Mouse (Mus musculus) gastrocnemius, postnatal 25 days (tissue): Measurements from ENCODE around the gene Kansl1l. TPM values are rescaled to one million over a fixed set of nuclear protein-coding genes. Genes with fewer than 3 reads are reported as not detected.

Experiments used
- DNase-seq: peaks from one replicate; pipeline ENCODE4 v3.0.0; 2022
- long read RNA-seq, 2 experiments: library from polyadenylated mRNA; stranded (forward); transcript quantifications; one replicate each; pipeline ENCODE4 v2.0.0; 2021
- total RNA-seq, 2 experiments: library from RNA; stranded (reverse); gene quantifications; 1 replicate in 1 of 2; 2 replicates in 1 of 2; pipeline ENCODE4 v1.2.3; 2021

Gene Kansl1l
- 10 to 100 TPM; 17.1 to 17.6 TPM for total RNA-seq
- long read RNA-seq, experiment 1, partial matches to known transcripts = 0 of 8 reads
- long read RNA-seq, experiment 1, other reads (novel, unspliced or antisense) = 8 of 8 reads
- long read RNA-seq, experiment 2, partial matches to known transcripts = 0 of 6 reads
- long read RNA-seq, experiment 2, other reads (novel, unspliced or antisense) = 6 of 6 reads

DNA sequence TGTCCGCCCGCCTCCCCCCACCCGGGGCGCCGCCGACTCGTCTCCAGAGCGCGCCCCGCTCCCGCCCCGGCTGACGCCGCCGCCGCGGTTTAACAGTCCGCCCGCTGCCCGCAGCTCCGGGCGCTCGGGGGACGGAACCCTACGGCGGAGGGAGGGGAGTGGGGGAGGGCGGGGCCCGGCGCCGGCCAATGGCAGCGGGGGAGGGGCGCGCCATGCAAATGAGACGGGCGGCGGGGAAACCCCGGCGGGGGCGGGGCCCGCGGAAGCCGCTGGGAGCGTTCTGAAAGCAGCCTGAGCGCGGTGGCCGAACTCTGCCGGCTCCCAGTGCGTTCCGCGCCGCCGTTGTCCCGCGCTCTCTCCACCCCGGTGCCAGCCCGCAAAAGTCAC is at the start of gene Kansl1l:
Gene Kansl1l, minus strand, starts transcription at position 110 of the 387 bp plus-strand sequence.
- peak; percentile 96 for DNase-seq

DNA sequence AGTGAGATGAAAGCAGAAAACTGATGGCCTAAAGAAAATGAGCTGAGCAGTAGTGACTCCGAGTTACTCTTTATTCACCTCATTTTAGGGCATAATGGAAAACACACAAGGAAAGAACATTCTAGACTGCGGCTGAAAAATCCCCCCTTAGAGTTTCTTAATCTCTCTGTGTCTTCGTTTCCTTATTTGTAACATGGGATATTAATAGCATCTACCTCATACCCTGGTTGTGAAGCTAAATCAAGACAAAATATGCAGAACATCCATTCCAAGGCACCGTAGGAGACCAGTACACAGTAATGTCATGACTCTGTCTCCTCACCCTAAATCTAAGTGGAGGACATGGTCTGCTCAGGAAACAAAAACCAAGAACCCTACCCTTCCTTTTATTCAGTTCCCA is 48.3 kb upstream of the Kansl1l start:
- no peak for DNase-seq

DNA sequence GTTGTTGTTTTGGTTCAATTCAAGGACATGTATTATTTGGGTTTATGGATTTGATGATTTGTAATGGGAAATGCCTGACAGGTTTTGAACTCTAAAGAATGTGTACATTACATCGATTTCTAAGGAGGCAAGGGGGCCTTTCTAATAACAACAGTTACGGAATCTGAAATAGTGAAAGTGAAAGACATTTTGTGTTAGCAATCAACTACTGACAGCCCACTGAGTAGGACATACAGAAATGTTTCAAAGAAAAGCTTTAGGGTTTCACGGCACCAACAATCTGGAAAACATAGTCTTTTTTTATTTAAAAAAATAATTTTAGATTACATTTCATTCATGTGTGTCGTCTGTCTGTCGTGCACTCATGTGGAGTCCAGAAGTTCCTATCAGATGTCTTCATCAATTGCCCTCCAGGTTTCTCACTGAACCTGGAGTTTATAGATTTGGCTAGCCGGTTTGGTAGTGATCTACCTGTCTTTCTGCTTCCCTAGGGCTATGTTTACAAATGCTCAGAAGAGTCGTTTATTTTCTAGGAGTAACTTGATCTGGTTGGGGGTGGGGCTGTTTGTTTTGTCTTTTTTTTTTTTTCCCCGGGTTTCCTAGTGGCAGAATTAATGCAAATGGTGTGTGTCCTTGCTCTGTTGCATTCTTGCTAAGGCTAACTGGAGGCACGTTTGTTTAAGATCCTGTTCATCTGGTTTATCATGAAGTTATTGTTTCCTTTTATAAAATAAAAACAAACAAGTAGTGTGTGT is 46.6 kb upstream of the Kansl1l start:
- no peak for DNase-seq

DNA sequence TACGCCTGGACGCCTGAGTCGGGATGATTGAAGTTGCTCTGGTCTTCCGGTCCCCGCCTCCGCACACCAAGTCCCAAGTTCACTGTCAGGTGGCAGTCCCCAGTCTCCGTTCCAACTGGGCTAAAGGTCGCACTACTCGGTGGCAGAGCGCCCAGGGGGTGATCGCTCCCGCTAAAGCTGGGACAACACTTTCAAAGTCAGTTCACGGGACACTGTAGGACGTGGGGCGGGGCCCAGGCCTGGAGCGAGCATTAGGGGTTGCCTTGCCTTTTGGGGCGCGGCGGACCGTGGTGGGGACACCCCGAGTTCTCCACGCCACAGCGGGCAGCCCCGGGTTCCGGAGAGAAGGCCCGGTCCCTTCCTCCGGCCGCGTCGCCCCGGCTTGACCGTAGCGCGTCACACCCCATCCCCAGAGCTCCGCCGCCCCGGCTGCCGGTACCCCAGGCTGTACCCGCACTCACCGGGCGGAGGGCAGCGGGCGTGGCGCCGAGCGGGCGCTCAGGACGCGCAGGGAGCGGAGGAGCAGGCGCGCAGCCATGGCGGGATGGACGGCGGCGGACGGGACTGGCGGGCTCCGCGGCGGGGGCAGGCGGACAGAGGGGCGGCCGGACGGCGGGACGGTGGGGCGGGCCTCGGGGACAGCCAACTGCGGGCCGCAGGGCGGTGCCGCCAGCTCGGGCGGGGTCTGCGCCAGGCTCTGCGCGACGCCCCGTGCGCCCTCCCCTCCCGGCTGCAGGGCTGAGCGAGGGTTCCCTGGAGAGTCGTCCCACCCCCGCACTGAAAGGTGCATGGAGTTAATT is 45.5 kb upstream of the Kansl1l start, which contains the start of gene Acadl:
Gene Acadl, minus strand, starts transcription at position 566 of the 800 bp plus-strand sequence.
- peak; percentile 92 for DNase-seq

DNA sequence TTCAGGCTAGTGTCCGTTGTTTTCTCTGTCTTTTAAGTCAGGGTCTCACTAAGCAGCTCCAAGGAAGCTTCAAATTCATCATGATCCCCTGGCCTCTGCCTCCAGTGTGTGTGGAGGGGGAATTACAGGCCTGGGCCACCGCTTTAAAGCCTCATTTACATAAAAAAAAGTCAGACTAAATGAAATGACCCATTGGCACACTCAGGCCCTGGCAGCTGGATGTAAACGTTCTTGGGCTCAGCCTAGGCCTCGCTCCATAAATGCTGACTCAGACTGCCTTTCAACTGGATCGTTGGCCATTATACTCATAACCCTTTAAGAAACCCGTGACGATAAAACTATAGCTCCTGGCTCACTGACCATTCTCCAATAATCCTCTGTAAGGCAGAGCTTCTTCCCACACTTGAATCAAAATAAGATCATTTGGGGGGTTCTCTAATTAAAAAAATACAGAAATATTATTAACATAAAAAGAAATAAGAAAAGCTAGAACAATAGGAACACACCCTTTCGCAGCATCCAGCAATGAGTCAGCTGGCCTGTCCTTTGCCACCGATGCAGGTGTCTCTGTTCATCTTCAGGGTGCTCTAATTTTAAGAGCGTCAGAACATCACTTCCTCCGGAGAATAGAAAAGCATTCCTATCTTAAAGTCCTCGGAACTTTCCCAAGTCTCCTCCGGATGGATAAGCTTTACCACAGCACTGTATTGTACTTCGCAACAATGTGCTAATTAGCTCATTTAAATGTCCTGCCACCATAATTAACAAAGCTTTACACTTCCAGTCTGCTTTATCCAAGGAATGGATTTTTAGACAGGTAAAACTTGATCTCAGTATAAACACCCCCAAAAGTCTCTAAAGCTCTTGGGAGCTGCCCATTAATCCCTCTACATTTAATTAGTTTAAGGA is 44.7 kb upstream of the Kansl1l start:
- DNase-seq = no peak

DNA sequence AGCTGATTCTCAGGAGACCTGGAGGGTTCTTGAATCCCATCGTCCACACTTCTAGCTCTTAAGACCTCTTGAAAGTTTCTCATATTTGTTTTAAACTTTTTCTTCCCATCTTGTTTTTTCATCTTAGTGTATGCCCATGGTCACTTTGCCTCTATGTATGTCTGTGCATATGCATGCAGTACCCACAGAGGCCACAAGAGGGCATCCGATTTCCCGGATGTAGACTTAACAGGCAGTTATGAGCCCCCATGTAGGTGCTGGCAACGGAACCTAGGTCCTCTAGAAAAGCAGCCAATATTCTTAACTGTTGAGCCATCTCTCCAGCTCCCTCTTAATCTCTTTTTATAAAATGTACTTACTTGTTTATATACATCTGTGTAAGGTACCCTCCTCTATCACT is 30.1 kb upstream of the Kansl1l start:
- no peak for DNase-seq

DNA sequence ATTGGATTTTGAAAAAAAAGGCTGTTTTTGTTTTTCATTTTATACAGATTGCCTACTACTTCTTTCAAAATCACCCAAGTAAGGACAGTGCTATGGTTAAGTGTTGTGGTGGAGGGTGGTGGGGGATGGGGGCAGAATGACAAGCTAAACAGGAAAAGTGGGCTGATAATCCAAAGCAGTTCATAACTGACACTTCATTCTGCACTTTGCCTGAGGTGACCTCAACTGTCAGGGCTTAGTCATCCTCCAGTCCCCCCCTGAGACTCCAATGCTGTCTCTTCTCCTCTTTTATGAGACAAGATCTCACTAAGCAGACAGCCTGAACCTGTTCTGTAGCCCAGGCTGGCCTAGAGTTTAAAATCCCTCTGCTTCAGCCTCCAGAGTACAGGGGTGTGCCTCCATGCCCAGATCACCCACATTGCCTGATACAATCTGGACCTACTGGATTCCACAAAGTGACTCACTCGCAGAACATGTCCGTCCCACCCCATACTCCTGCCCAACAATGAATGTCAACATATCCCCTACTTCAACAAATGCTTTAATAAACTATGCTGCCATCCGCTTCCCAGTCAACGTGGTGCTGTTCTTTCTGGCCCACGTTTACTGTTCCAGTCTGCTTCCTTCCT is 28.4 kb upstream of the Kansl1l start:
- no peak for DNase-seq

DNA sequence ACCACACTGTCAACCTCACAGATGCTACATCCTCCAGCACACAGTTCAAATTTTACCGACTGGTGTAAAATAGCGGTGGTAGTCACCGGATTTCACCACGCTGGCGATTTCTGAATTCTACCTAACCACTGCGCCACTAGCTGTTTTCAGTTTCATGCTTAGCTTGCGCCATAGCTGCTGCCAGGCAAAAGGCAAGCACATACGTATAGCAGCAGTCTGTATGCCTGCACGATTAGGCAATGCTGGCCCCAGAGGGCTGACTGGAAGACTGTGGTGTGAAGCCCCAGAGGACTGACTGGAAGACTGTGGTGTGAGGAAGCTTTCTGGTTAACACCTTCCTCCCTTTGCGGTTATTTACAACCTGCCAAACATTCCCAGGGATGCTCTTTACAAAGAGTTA is 24.6 kb upstream of the Kansl1l start:
- DNase-seq = no peak

DNA sequence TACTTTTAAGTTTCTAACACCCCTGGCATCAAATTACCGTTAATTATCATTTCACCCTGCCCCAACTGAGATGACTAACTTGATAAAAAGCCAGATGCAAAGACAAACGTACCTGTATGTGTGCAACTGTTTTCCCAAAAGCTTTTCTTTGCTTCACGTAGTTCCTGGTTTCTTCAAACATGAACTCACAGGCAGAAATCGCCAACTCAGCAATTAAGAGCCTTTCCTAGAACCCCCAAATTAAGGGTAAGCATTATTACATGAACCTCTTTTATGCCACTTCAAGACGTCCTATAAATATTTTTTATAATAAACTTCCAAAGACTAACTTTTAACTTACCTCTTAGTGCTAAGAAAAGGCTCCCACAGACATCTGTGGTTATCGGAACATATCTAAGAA is 24.1 kb upstream of the Kansl1l start:
- no peak for DNase-seq

DNA sequence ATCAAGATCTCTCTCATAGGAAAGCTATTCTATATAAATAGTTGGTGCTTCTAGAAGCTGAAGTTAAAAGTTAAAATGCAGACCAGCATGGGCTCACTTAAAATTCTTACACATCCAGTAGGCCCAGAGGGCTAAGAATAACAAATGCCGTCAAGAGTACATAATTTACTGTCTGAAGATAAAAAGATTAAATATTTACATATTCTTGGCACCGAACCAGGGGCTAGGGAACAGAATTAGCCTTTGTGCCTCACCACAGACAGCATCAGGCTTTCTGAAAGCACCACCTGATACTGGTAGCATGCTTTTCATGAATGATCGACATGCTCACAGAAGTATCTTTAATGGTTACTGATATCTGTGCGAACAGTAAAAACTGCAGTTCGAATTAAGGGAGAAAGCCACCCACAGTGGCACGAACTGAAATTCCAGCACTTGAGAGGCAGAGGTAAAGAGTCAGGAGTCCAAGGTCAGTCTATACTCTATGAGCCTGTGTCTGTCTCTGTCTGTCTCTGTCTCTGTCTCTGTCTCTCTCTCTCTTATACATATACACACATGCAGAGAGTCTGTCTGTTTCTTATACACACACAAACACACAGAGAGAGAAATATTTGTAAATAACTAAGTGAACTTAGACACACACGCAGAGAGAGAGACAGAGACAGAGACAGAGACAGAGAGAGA is 22.5 kb upstream of the Kansl1l start:
- DNase-seq = no peak

DNA sequence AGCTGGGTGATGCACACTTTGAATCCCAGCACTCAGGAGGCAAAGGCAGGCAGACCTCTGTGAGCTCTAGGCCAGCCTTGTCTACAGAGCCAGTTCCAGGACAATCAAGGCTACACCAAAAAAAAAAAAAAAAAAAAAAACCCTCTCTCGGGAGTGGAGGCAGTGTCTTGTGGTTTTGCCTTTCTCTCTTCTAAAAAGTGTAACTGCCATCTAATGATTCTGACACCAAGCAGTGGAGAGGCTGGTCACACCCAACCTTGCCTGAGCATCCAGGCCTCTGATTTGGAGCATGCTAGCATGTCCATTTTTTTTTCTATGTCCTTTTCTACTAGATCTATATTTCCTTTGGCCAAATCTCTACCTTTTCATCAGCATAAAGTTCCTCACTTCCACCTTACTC is 21.8 kb upstream of the Kansl1l start:
- DNase-seq = no peak

DNA sequence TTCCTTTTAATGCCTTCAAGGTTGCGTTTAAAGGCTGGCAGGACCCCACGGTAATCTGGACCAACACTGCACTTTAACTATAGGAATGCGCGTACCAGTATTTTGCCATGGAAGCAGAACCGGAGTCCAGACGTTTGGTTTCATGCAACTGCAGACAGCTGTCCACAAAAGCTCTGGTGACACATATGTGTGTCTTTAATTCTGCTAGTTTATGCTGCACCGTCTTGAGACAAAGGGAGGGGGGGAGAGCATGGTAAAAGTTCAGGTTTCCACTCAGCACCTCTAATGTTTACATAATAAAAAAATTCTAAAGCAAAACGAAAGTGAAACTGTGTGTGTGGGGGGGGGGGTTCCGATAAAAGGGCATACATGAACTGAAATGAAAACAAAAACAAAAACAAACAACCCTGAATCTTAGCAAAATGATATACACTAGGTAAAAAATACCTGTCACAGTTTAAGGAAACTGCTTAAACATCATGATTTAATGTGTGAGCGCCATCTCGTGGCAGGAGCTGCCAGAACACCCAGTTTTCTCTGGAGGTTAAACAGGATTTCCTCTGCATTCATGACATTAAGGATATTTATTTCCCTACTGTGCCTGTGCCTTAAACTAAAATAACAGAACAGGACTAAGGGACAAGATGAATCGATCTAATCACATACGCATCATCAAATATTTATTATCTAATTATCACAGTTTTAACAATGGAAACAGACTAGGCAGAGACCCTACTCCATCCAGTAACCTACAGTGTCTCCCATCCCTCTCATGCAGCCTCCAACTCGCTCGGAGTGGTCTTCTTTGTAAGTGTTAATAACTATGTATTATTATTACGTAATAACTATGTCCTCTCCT is 21.1 kb upstream of the Kansl1l start:
- DNase-seq = no peak

DNA sequence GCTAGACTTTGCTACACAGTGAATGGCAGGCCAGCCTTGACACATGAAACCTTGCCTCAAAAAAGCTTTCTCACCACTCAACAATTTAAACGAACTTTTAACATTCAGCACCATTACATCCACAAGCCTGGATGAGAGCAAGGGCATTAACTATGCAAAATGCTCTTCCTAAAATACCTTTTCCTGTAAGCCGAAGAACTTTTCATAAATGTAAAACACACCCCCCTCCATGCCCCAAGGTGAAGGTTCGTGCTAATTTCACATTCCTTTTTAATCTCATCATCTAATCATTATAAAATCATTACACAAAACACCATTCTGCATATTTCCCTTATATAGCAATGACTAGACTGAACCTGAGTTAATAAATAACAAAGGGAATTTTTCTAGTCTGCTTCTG is 19.8 kb upstream of the Kansl1l start:
- no peak for DNase-seq

DNA sequence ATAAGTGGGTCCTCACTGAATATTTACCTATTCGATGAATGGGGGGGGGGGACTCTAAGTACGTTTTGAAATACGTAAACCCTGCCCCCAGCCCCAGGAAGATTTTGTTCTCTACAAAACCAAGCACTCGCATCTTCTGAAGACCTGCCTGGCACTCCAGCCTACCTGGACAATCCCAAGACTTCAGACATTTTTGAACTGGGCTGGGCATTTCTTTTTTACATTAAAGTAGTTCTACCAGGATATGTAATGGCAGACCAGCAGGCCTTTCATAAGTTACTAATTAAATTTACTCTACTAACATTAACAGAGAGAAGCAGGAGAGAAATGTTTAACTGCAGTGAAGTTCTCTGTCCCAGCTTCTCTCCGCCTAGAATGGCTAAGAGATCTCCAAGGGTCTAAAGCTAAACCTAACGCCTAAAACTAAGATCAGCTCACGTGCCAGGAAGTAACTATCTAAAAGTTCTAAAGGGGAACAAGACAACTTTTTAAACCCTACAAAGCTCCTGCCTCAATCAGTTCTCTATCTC is 15.3 kb upstream of the Kansl1l start:
- DNase-seq = no peak

DNA sequence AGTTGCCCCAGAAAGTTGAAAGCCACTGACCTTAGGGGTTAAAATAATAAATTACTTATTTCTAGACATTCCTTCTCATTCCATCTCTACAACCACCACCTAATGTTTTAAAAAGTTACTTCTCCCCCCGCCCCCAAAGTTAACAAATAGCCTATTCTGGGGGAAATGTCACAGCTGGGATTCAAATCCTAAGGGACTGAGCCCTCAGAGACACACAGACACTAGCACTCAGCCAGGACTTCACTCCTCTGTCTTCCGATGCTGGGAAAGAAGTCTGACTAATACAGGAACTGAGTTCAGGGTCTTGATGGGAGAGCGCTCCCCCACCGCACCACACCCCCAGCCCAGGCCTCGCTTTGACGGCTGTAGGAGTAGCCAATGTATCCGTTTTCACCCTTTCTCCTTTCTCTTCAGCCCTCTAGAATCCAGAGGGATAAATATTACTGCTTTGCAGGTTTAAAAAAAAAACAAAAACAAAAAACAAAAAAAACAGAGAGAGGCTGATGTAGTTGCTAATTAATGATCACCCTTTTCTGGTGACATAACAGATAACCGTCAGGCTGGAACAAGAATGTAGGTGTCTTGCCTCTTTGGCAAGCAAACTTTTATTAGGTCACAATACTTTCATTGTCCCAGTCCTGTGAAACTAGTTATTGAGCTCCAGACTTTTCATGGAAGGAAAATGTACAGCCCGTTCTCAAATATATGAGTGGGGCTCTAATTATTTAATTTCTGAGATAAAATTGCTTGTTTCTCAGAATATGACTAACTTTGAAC is 14.7 kb upstream of the Kansl1l start:
- no peak for DNase-seq

DNA sequence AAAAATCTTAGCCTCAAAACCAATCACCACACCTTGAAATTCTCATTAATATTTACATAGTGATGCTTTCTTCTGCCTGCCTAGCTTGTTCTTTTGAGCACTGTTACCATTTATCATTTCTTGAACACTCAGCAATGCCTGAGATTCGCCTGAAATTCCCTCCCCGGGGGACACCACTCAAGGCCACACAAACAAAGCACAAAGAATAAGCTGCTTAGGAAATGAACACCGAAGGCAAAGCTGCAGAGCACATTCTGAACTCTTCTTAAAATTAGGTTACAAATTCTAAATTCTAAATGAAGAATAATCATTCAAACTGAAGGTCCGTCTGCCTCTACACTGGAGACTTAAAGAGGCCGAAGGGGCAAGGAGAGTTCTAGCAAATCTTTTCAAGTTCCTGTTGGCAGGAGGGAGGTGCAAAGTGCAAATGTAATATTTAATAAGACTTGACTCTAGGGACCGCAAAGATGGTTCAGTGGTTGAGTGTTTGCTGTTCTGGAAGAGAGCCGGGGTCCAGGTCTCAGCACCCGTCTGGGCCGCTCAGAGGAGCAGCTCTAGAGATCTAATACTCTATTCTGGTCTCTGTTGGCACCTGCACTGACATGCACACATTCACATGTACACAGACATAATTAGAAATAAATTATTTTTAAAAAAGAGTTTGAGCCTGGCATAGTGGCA is 12.2 kb upstream of the Kansl1l start:
- no peak for DNase-seq

DNA sequence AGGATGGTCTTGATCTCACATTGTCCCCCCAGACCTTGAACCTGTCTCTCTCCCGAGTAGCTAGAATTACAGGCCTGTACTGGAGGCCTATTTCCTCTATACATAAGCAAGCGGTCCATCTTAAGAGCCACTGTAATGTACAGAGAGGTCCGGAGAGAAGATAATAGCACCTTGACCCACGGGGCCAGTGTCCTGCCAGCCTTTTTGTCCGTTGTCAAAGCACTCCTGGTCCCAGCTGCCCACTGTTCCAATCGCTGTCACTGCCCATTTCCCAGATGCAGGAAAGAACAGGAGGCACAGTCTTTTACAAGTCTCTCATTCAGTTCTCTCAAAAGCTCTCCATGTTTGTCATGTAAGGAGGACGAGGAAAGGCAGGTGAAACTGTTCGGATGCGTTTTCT is 4.6 kb upstream of the Kansl1l start:
- DNase-seq = no peak

DNA sequence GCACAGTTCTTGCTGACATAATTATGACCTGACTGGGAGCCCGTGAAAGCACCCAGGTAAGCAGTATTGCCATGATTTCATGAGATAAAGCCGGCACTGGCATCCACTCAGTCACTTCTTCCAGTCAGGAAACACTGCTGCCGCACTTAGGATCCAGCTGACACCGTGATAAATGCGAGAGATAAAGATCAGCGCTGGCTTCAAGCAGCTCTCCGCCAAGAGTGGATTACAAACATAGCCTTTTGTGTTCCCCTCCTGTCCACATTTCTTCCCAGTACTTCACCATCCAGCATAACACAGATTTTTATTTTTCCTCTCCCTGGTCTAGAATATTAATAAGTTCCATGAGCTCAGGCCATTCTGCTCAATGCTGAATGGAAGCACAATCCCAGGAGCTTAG is 2.9 kb upstream of the Kansl1l start:
- no peak for DNase-seq
